Mouse (Mus musculus) embryonic facial prominence, embryonic 15.5 days (tissue): ENCODE measurements at regions not wholly inside any gene's neighbourhood (a gene's known extent, or its start where the extent isn't known, plus 50 kb on each side); places are given as distances from the start of the nearest gene placed in this dataset.

Experiments used
- ATAC-seq: fragments of 200-750 bp; cut with Nextera tagmentation; 2 replicates; pipeline ENCODE4 v1.8.0; 2017; ENCODE audit warnings: low read depth, moderate TSS enrichment; ENCODE audit not compliant: insufficient number of reproducible peaks, low FRiP score, low TSS enrichment
- H3K27ac ChIP-seq: fragments of 300-500 bp; sonication (generic); replicated peaks from 2 replicates; pipeline ENCODE4 v1.5.1; 2015; ENCODE audit warnings: mild to moderate bottlenecking, inconsistent platforms
- H3K27me3 ChIP-seq: fragments of 300-500 bp; sonication (generic); 2 replicates; pipeline ENCODE4 v1.6.1; 2015; ENCODE audit warnings: inconsistent platforms
- H3K36me3 ChIP-seq: fragments of 300-500 bp; sonication (generic); 2 replicates; pipeline ENCODE4 v1.6.1; 2015; ENCODE audit warnings: mild to moderate bottlenecking, inconsistent platforms
- H3K4me1 ChIP-seq: fragments of 300-500 bp; sonication (generic); 2 replicates; pipeline ENCODE4 v1.6.1; 2015; ENCODE audit warnings: inconsistent platforms
- H3K4me2 ChIP-seq: fragments of 300-500 bp; sonication (generic); replicated peaks from 2 replicates; pipeline ENCODE4 v1.6.1; 2015; ENCODE audit warnings: mild to moderate bottlenecking, inconsistent platforms
- H3K4me3 ChIP-seq: fragments of 300-500 bp; sonication (generic); replicated peaks from 2 replicates; pipeline ENCODE4 v1.5.1; 2015; ENCODE audit warnings: mild to moderate bottlenecking, inconsistent platforms
- H3K9ac ChIP-seq: fragments of 300-500 bp; sonication (generic); 2 replicates; pipeline ENCODE4 v1.6.1; 2015; ENCODE audit warnings: inconsistent platforms
- H3K9me3 ChIP-seq: fragments of 300-500 bp; sonication (generic); replicated peaks from 2 replicates; pipeline ENCODE4 v1.6.1; 2016; ENCODE audit warnings: inconsistent platforms
- WGBS: fragments of 180-500 bp; shearing (Covaris S2); methylation state at CpG from one replicate; pipeline ENCODE4 v1.1.7; 2015; 5-methylcytosine and 5-hydroxymethylcytosine counted together

DNA sequence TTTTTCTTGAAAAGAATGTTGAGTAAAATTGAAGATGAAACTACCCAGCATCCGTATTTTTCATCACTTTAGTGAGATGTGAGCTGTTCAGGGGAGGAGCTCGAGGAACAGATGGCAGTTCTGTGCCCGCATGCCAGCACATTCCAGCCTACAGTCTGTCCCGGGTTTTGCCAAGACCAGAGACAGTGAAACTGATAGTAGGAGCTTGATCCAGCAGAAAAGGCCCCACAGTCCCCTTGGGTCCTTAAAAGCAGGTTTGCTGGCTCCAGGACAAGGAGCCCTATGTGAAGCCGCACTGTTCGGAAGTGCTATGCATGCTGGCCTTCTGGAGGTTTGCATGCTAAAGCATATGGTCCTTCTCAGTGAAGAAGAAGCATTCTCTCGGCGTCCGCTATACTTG lies 93.7 kb upstream of the Cblb start:
- Histone ChIP-seq H3K9me3 (no peaks in the 10 kb centered on the region), H3K4me1 (no peaks in the 10 kb centered on the region), H3K36me3 (no peaks in the 10 kb centered on the region), H3K4me2 (no peak overlapping the region), H3K9ac (no peak overlapping the region), H3K27ac (no peak overlapping the region), H3K4me3 (no peak overlapping the region), H3K27me3 (no peaks in the 10 kb centered on the region)
- WGBS, result 75% methylated on average over 9 of the region's 9 CpGs
- no peak for ATAC-seq

DNA sequence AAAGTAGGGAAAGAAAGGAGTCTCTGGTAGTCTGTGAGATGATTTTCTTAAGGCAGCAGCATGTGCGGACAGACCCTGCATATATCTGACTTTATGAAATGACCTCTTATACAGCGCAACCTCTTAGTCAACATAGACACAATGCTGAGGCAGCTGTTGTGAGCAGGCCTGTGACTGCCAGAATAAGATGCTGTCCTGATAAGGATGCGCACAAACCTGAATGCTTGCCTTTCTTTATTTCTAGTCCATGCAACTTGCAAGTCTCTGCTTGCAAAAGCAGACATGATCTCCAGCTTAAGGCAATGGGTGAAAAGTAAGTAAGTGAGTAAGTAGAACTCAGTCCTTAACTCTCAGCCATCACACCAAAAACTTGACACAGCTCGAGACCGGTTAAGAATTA lies 92.0 kb upstream of the Cblb start:
- 65% methylated on average over 5 of the region's 5 CpGs for WGBS

DNA sequence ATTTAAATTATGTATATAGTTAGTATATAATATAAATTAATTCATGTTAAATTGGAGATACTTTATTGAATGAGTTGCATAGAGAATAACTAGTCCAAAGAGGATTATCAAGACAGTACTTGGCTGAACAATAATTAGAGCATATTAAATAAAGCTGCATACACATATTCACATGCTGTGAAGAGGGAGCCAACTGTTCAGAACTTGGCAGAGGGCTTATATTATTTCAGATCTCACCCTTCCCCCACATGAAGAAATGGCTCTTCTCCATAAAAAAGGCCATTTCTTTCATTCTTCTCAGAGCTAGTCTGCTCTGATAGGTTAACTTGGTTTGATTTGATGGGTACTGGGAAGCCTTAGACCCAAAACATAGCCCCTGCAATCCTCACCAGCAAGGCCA lies 90.5 kb upstream of the Cblb start:
- H3K9ac ChIP-seq, result no peak overlapping the region
- H3K27ac ChIP-seq, result no peak overlapping the region
- ATAC-seq, result no peak
- 0 out of 2 replicates have a peak, but pooled peaks cover 6% of the 10 kb centered on the region for H3K9me3 ChIP-seq
- no peaks in the 10 kb centered on the region for H3K36me3 ChIP-seq
- H3K4me3 ChIP-seq, result no peak overlapping the region
- H3K4me1 ChIP-seq, result no peaks in the 10 kb centered on the region
- H3K27me3 ChIP-seq, result no peaks in the 10 kb centered on the region
- H3K4me2 ChIP-seq, result no peak overlapping the region

More for the DNA sequence above, 92.0 kb upstream of the Cblb start:
- Histone ChIP-seq H3K4me2 (no peak overlapping the region), H3K9ac (no peak overlapping the region), H3K27ac (no peak overlapping the region), H3K27me3 (no peaks in the 10 kb centered on the region), H3K9me3 (no peaks in the 10 kb centered on the region), H3K4me3 (no peak overlapping the region), H3K36me3 (no peaks in the 10 kb centered on the region), H3K4me1 (no peaks in the 10 kb centered on the region)
- ATAC-seq, result no peak

- no peaks in the 10 kb centered on the region for H3K27me3 ChIP-seq
- H3K4me2 ChIP-seq, result no peak overlapping the region
- no peak for ATAC-seq
- 0 out of 2 replicates have a peak, but pooled peaks cover 6% of the 10 kb centered on the region for H3K9me3 ChIP-seq
- 88% methylated on average over 9 of the region's 9 CpGs for WGBS
- no peak overlapping the region for H3K27ac ChIP-seq
- H3K36me3 ChIP-seq, result no peaks in the 10 kb centered on the region
- no peak overlapping the region for H3K9ac ChIP-seq
- H3K4me3 ChIP-seq, result no peak overlapping the region
- no peaks in the 10 kb centered on the region for H3K4me1 ChIP-seq
Observed at GRCm38 (mm10) chr16:51942431-51943130, 88.4 kb upstream of the Cblb start.

DNA sequence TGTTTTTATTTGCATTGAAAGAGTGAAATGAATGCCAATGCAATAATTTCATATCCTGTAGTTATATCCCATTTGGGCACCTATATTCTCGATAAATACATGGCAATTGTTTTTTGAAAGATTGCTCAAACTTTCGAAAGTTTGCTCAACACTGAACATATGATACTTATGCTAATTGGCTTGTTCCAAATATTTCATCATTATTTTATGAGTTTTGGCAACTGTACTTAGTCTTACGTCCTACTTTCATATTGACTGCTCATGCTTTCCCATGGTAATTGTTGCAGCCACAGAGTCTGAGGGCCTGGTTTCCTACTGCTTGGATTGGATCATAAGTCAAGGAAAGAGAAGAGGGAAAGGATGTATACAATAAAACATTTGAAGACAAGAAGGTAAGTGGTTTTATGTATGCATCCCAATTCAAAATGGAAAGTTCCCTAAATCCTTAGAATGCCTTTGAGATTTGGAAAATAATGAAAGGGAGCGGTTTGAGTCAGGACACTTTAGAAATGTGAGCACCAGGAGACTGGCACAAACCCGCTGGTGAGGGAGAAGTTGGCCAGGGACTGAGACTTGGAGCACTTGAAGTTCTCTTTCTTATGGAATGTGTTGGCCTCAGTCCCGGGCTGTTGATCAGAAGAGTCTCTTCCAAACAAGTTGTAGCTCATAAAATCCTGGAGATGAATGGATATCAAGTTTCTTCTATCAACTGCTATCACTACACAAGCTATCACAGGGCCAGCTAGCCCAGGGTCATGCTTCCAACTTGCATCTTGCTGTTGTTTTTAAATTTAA lies 63.8 kb upstream of the Cblb start:
- Histone ChIP-seq H3K4me1 (no peaks in the 10 kb centered on the region), H3K9ac (no peak overlapping the region), H3K27ac (no peak overlapping the region), H3K9me3 (no peaks in the 10 kb centered on the region), H3K4me2 (no peak overlapping the region), H3K4me3 (no peak overlapping the region), H3K27me3 (no peaks in the 10 kb centered on the region), H3K36me3 (no peaks in the 10 kb centered on the region)
- WGBS, result 66% methylated on average over 6 of the region's 6 CpGs
- ATAC-seq, result no peak
